Mouse (Mus musculus) kidney, postnatal 0 days (tissue): ENCODE data around the gene Runx1. TPM values are rescaled to one million over a fixed set of nuclear protein-coding genes. Genes with fewer than 3 reads are reported as not detected.

Experiments used
- ATAC-seq: fragments of 200-750 bp; cut with Nextera tagmentation; replicated peaks from 2 replicates; pipeline ENCODE4 v1.8.0; 2017; ENCODE audit warnings: low read depth, moderate number of reproducible peaks, moderate TSS enrichment, moderate library complexity; ENCODE audit not compliant: low FRiP score
- DNase-seq: peaks from one replicate; pipeline ENCODE4 v3.0.0-alpha.2; 2016; ENCODE audit warnings: low spot score
- H3K27ac ChIP-seq: fragments of 300-500 bp; sonication (generic); 2 replicates; pipeline ENCODE4 v1.5.1; 2014; ENCODE audit warnings: mild to moderate bottlenecking
- H3K27me3 ChIP-seq: fragments of 300-500 bp; sonication (generic); 2 replicates; pipeline ENCODE4 v1.6.1; 2014; ENCODE audit warnings: low read length, mixed read lengths; ENCODE audit not compliant: insufficient read depth
- H3K36me3 ChIP-seq: fragments of 300-500 bp; sonication (generic); 2 replicates; pipeline ENCODE4 v1.6.1; 2014; ENCODE audit warnings: low read length, mixed read lengths; ENCODE audit not compliant: insufficient read depth
- H3K4me1 ChIP-seq: fragments of 300-500 bp; sonication (generic); replicated peaks from 2 replicates; pipeline ENCODE4 v1.6.1; 2014; ENCODE audit warnings: antibody characterized with exemption, low read length, mixed read lengths; ENCODE audit not compliant: insufficient read depth
- H3K4me2 ChIP-seq: fragments of 300-500 bp; sonication (generic); 2 replicates; pipeline ENCODE4 v1.6.1; 2014; ENCODE audit warnings: mild to moderate bottlenecking, low read length, moderate library complexity, mixed read lengths
- H3K4me3 ChIP-seq: fragments of 300-500 bp; sonication (generic); replicated peaks from 2 replicates; pipeline ENCODE4 v1.5.1; 2014; ENCODE audit warnings: low read depth, low read length
- H3K9ac ChIP-seq: fragments of 300-500 bp; sonication (generic); 2 replicates; pipeline ENCODE4 v1.6.1; 2014; ENCODE audit warnings: low read depth, low read length
- H3K9me3 ChIP-seq: fragments of 300-500 bp; sonication (generic); replicated peaks from 2 replicates; pipeline ENCODE4 v1.6.1; 2016; ENCODE audit warnings: low read length, inconsistent platforms, mixed read lengths
- CTCF ChIP-seq: IDR thresholded peaks from 2 replicates; pipeline ENCODE4 v1.5.1; 2016; ENCODE audit warnings: antibody characterized with exemption, low read depth, mild to moderate bottlenecking, moderate library complexity
- WGBS: fragments of 180-500 bp; shearing (Covaris S2); extraction: QIAGEN DNeasy Blood & Tissue Kit; methylation state at CpG from one replicate; pipeline ENCODE4 v1.1.7; 2014; 5-methylcytosine and 5-hydroxymethylcytosine counted together
- polyA plus RNA-seq: library from polyadenylated mRNA; unstranded; fragments of >200 nt; fragmentation: Nextera tagmentation; extraction: Ambion mirVana; gene quantifications from 2 replicates; pipeline ENCODE4 v1.2.1, GENCODE M21; 2015

Gene Runx1
- polyA plus RNA-seq, 1 experiment from 2014 or later = 1.6 TPM

GRCm38 (mm10) chr16:92651256-92651655, 174.7 kb downstream of the Runx1 start:
- no peak overlapping the region for H3K27ac ChIP-seq
- no peak overlapping the region for H3K9ac ChIP-seq
- ATAC-seq (no peak), DNase-seq (no peak)
- no peak for TF ChIP-seq CTCF
- no peaks in the 10 kb centered on the region for H3K4me1 ChIP-seq
- WGBS = 98% methylated on average over 3 of the region's 3 CpGs
- no peak overlapping the region for H3K4me3 ChIP-seq
- H3K36me3 ChIP-seq = no peaks in the 10 kb centered on the region
- H3K4me2 ChIP-seq = no peak overlapping the region
- no peaks in the 10 kb centered on the region for H3K9me3 ChIP-seq
- no peaks in the 10 kb centered on the region for H3K27me3 ChIP-seq

- 57% methylated on average over 13 of the region's 13 CpGs for WGBS
- ATAC-seq = no peak
Observed at GRCm38 (mm10) chr16:92646153-92646552, 179.8 kb downstream of the Runx1 start.

GRCm38 (mm10) chr16:92645423-92646115, 180.4 kb downstream of the Runx1 start:
- DNase-seq = no peak
- no peak for TF ChIP-seq CTCF
- no peak for ATAC-seq
- H3K9me3 ChIP-seq = no peaks in the 10 kb centered on the region
- H3K36me3 ChIP-seq = no peaks in the 10 kb centered on the region
- H3K4me1 ChIP-seq = no peaks in the 10 kb centered on the region; the same call in 1 of the 2 replicates
- no peak overlapping the region for H3K9ac ChIP-seq
- no peak overlapping the region for H3K4me3 ChIP-seq
- no peak overlapping the region for H3K4me2 ChIP-seq
- WGBS = 50% methylated on average over 22 of the region's 22 CpGs
- no peaks in the 10 kb centered on the region for H3K27me3 ChIP-seq
- peak overlapping the region; percentile 31; the same call in 1 of the 2 replicates for H3K27ac ChIP-seq

More at GRCm38 (mm10) chr16:92646153-92646552, 179.8 kb downstream of the Runx1 start:
- no peak overlapping the region for H3K9ac ChIP-seq
- H3K4me3 ChIP-seq = no peak overlapping the region
- H3K9me3 ChIP-seq = no peaks in the 10 kb centered on the region
- DNase-seq = peak; percentile 18
- no peak for TF ChIP-seq CTCF
- H3K27me3 ChIP-seq = no peaks in the 10 kb centered on the region
- H3K4me2 ChIP-seq = no peak overlapping the region
- no peaks in the 10 kb centered on the region for H3K36me3 ChIP-seq
- no peak overlapping the region for H3K27ac ChIP-seq
- H3K4me1 ChIP-seq = no peaks in the 10 kb centered on the region; the same call in 1 of the 2 replicates

GRCm38 (mm10) chr16:92644718-92645422, 181.1 kb downstream of the Runx1 start:
- ATAC-seq (no peak), DNase-seq (no peak)
- Histone ChIP-seq H3K4me1 (no peaks in the 10 kb centered on the region; the same call in 1 of the 2 replicates), H3K36me3 (no peaks in the 10 kb centered on the region), H3K9me3 (no peaks in the 10 kb centered on the region), H3K9ac (no peak overlapping the region), H3K4me3 (no peak overlapping the region), H3K4me2 (no peak overlapping the region), H3K27ac (peak overlapping the region; percentile 31; the same call in 1 of the 2 replicates), H3K27me3 (no peaks in the 10 kb centered on the region)
- WGBS = 35% methylated on average over 15 of the region's 15 CpGs
- no peak for TF ChIP-seq CTCF

GRCm38 (mm10) chr16:92644315-92644714, 181.6 kb downstream of the Runx1 start:
- DNase-seq (no peak), ATAC-seq (no peak)
- no peak overlapping the region for H3K9ac ChIP-seq
- TF ChIP-seq CTCF = no peak
- H3K9me3 ChIP-seq = no peaks in the 10 kb centered on the region
- H3K27ac ChIP-seq = no peak overlapping the region
- no peaks in the 10 kb centered on the region for H3K36me3 ChIP-seq
- H3K4me3 ChIP-seq = no peak overlapping the region
- 64% methylated on average over 10 of the region's 10 CpGs for WGBS
- H3K27me3 ChIP-seq = no peaks in the 10 kb centered on the region
- H3K4me2 ChIP-seq = no peak overlapping the region
- peaks cover under 1% of the 10 kb centered on the region; the same call in 1 of the 2 replicates for H3K4me1 ChIP-seq

GRCm38 (mm10) chr16:92642283-92642682, 183.7 kb downstream of the Runx1 start:
- peaks cover 4% of the 10 kb centered on the region; the same call in 1 of the 2 replicates for H3K4me1 ChIP-seq
- ATAC-seq = no peak
- peak; percentile 22; the same call in 1 of the 2 replicates for TF ChIP-seq CTCF
- no peaks in the 10 kb centered on the region for H3K36me3 ChIP-seq
- WGBS = 85% methylated on average over 8 of the region's 8 CpGs
- no peak overlapping the region for H3K4me3 ChIP-seq
- no peak overlapping the region for H3K27ac ChIP-seq
- H3K4me2 ChIP-seq = no peak overlapping the region
- no peak overlapping the region for H3K9ac ChIP-seq
- H3K27me3 ChIP-seq = no peaks in the 10 kb centered on the region
- no peaks in the 10 kb centered on the region for H3K9me3 ChIP-seq
- no peak for DNase-seq
